Mouse (Mus musculus) CH12.LX (cell line): ENCODE measurements around the gene Rplp1. TPM values are rescaled to one million over a fixed set of nuclear protein-coding genes. Genes with fewer than 3 reads are reported as not detected.

Experiments used
- DNase-seq: peaks from one replicate; pipeline ENCODE4 v3.0.0-alpha.2; 2013; ENCODE audit errors: extremely low read depth
- H3K27ac ChIP-seq: 2 replicates; pipeline ENCODE4 v1.5.1; 2012; ENCODE audit warnings: low read depth, mild to moderate bottlenecking, control low read depth, moderate library complexity; ENCODE audit not compliant: insufficient read depth
- H3K27me3 ChIP-seq: replicated peaks from 2 replicates; pipeline ENCODE3; 2012; ENCODE audit warnings: inconsistent platforms
- H3K36me3 ChIP-seq, 2 experiments: replicated peaks in 1 of 2; 2 replicates each; pipeline versions ENCODE3 to v1.6.1; 2012; ENCODE audit warnings: inconsistent platforms in 1 of 2, low read length in 1 of 2, mild to moderate bottlenecking in 1 of 2, mixed read lengths in 1 of 2, moderate library complexity in 1 of 2; ENCODE audit not compliant: control insufficient read depth in 1 of 2, insufficient read depth in 1 of 2
- H3K4me1 ChIP-seq, 2 experiments: 2 replicates each; pipeline ENCODE4 v1.6.1; 2012; ENCODE audit warnings: inconsistent platforms in 1 of 2, moderate library complexity in 1 of 2; ENCODE audit not compliant: insufficient read depth in 2 of 2, control insufficient read depth in 1 of 2
- H3K4me2 ChIP-seq: 2 replicates; pipeline ENCODE4 v1.6.1; 2012; ENCODE audit warnings: low read depth, mild to moderate bottlenecking, control low read depth; ENCODE audit not compliant: poor library complexity, insufficient read depth, severe bottlenecking
- H3K4me3 ChIP-seq, 3 experiments: fragments of 150-350 bp in 1 of 3; sonication (generic) in 1 of 3; replicated peaks in 1 of 3; 2 replicates each; pipeline versions ENCODE3 to v1.5.1; 2011 to 2012; ENCODE audit warnings: low read depth in 2 of 3, low read length in 2 of 3, mild to moderate bottlenecking in 2 of 3, moderate library complexity in 2 of 3, control low read depth in 1 of 3, improper control_type of control experiment in 1 of 3, inconsistent platforms in 1 of 3, mixed read lengths in 1 of 3; ENCODE audit not compliant: poor library complexity in 1 of 3
- H3K79me2 ChIP-seq: replicated peaks from 2 replicates; pipeline ENCODE4 v1.6.1; 2012; ENCODE audit warnings: mild to moderate bottlenecking, moderate library complexity; ENCODE audit not compliant: control insufficient read depth, poor library complexity, insufficient read depth, severe bottlenecking; ENCODE audit errors: extremely low read depth
- H3K9ac ChIP-seq: 2 replicates; pipeline ENCODE4 v1.6.1; 2012; ENCODE audit warnings: low read depth, mild to moderate bottlenecking, control low read depth, moderate library complexity; ENCODE audit not compliant: insufficient read depth
- H3K9me3 ChIP-seq: replicated peaks from 2 replicates; pipeline ENCODE3; 2012; ENCODE audit warnings: low read length, inconsistent platforms, mixed read lengths
- CTCF ChIP-seq, 2 experiments: IDR thresholded peaks in 1 of 2; conservative IDR thresholded peaks in 1 of 2; 2 replicates each; pipeline ENCODE4 v1.5.1; 2011 to 2012; ENCODE audit warnings: low read depth in 2 of 2, low read length in 2 of 2, improper control_type of control experiment in 1 of 2, inconsistent platforms in 1 of 2, mild to moderate bottlenecking in 1 of 2, moderate library complexity in 1 of 2
- E2F4 ChIP-seq: IDR thresholded peaks from 2 replicates; pipeline ENCODE4 v1.6.1; 2011; ENCODE audit warnings: low read depth, low read length, improper control_type of control experiment; ENCODE audit not compliant: insufficient replicate concordance
- ELF1 ChIP-seq: IDR thresholded peaks from 2 replicates; pipeline ENCODE4 v1.6.1; 2014; ENCODE audit warnings: low read depth, mild to moderate bottlenecking, inconsistent platforms, low read length, improper control_type of control experiment
- ETS1 ChIP-seq: conservative IDR thresholded peaks from 2 replicates; pipeline ENCODE4 v1.6.1; 2012; ENCODE audit warnings: low read depth, mild to moderate bottlenecking, inconsistent platforms, low read length, improper control_type of control experiment, moderate library complexity
- GABPA ChIP-seq: IDR thresholded peaks from 2 replicates; pipeline ENCODE4 v1.6.1; 2012; ENCODE audit warnings: low read depth, low read length, improper control_type of control experiment, inconsistent platforms; ENCODE audit not compliant: insufficient replicate concordance
- IRF4 ChIP-seq: IDR thresholded peaks from 2 replicates; pipeline ENCODE4 v1.6.1; 2014; ENCODE audit warnings: low read depth, mild to moderate bottlenecking, inconsistent platforms, low read length, improper control_type of control experiment
- JUN ChIP-seq: IDR thresholded peaks from 2 replicates; pipeline ENCODE4 v1.6.1; 2011; ENCODE audit warnings: low read depth, mild to moderate bottlenecking, low read length, improper control_type of control experiment, moderate library complexity; ENCODE audit not compliant: insufficient read depth
- JUND ChIP-seq: conservative IDR thresholded peaks from 2 replicates; pipeline ENCODE4 v1.6.1; 2011; ENCODE audit warnings: low read depth, low read length, improper control_type of control experiment
- MAZ ChIP-seq: IDR thresholded peaks from 2 replicates; pipeline ENCODE4 v1.6.1; 2012; ENCODE audit warnings: low read depth, mild to moderate bottlenecking, inconsistent platforms, low read length, improper control_type of control experiment, moderate library complexity
- MXI1 ChIP-seq: IDR thresholded peaks from 2 replicates; pipeline ENCODE4 v1.6.1; 2011; ENCODE audit warnings: mild to moderate bottlenecking, low read depth, low read length, improper control_type of control experiment
- MYC ChIP-seq: IDR thresholded peaks from 2 replicates; pipeline ENCODE4 v1.6.1; 2011; ENCODE audit warnings: low read depth, mild to moderate bottlenecking, improper control_type of control experiment, low read length
- NELFE ChIP-seq: IDR thresholded peaks from 2 replicates; pipeline ENCODE4 v1.6.1; 2011; ENCODE audit warnings: low read depth, low read length, improper control_type of control experiment
- NRF1 ChIP-seq: IDR thresholded peaks from 2 replicates; pipeline ENCODE4 v1.6.1; 2014; ENCODE audit warnings: low read depth, mild to moderate bottlenecking, inconsistent platforms, low read length, improper control_type of control experiment, moderate library complexity
- POLR2AphosphoS2 ChIP-seq: IDR thresholded peaks from 2 replicates; pipeline ENCODE4 v1.6.1; 2011; ENCODE audit warnings: low read depth, low read length, improper control_type of control experiment
- RAD21 ChIP-seq: IDR thresholded peaks from 2 replicates; pipeline ENCODE4 v1.6.1; 2011; ENCODE audit warnings: low read depth, mild to moderate bottlenecking, low read length, improper control_type of control experiment, moderate library complexity
- SIN3A ChIP-seq: IDR thresholded peaks from 2 replicates; pipeline ENCODE4 v1.6.1; 2012; ENCODE audit warnings: low read length, improper control_type of control experiment, inconsistent platforms
- TBP ChIP-seq: conservative IDR thresholded peaks from 2 replicates; pipeline ENCODE4 v1.6.1; 2011; ENCODE audit warnings: low read depth, low read length, improper control_type of control experiment
- TCF12 ChIP-seq: IDR thresholded peaks from 2 replicates; pipeline ENCODE4 v1.6.1; 2014; ENCODE audit warnings: low read depth, mild to moderate bottlenecking, inconsistent platforms, low read length, improper control_type of control experiment
- USF1 ChIP-seq: IDR thresholded peaks from 2 replicates; pipeline ENCODE4 v1.6.1; 2014; ENCODE audit warnings: low read depth, mild to moderate bottlenecking, inconsistent platforms, low read length, improper control_type of control experiment
- USF2 ChIP-seq: conservative IDR thresholded peaks from 2 replicates; pipeline ENCODE4 v1.6.1; 2011; ENCODE audit warnings: low read depth, low read length, improper control_type of control experiment
- ZKSCAN1 ChIP-seq: IDR thresholded peaks from 2 replicates; pipeline ENCODE4 v1.6.1; 2012; ENCODE audit warnings: low read depth, inconsistent platforms, low read length, improper control_type of control experiment, borderline replicate concordance
- ZMIZ1 ChIP-seq: IDR thresholded peaks from 2 replicates; pipeline ENCODE4 v1.6.1; 2012; ENCODE audit warnings: low read depth, mild to moderate bottlenecking, inconsistent platforms, low read length, improper control_type of control experiment
- ZNF384 ChIP-seq: IDR thresholded peaks from 2 replicates; pipeline ENCODE4 v1.6.1; 2012; ENCODE audit warnings: low read depth, low read length, improper control_type of control experiment, inconsistent platforms
- dilution Hi-C: fragments of 300-500 bp; cut with MboI; formaldehyde crosslinking; loops from 2 replicates; pipeline ENCODE4 v1.14.3; 2020; ENCODE audit warnings: low sequenced_read_pairs; ENCODE audit not compliant: extremely low pct_unique_long_range_greater_than_20kb, extremely low pct_ligation_motif_present
- in situ Hi-C: fragments of 300-500 bp; cut with MboI; formaldehyde crosslinking; loops from 3 replicates; pipeline ENCODE4 v1.14.3; 2019; ENCODE audit warnings: low sequenced_read_pairs, low pct_ligation_motif_present, low pct_unique_long_range_greater_than_20kb, mixed read lengths
- polyA plus RNA-seq: library from polyadenylated mRNA; unstranded; fragments of >175 nt; gene quantifications from 2 replicates; pipeline ENCODE4 v1.2.1, GENCODE M21; 2012; ENCODE audit warnings: low read depth; ENCODE audit not compliant: insufficient read length
- total RNA-seq, 2 experiments: library from RNA; depleted of rRNA; stranded (reverse); fragments of 300-350 nt in 1 of 2; fragments of >200 nt in 1 of 2; gene quantifications; 2 replicates each; pipeline ENCODE4 v1.2.3; 2012 to 2014

Gene Rplp1
- total and polyA plus RNA-seq, 3 experiments: 6,276 to 13,782 (median 7,835) TPM

DNA sequence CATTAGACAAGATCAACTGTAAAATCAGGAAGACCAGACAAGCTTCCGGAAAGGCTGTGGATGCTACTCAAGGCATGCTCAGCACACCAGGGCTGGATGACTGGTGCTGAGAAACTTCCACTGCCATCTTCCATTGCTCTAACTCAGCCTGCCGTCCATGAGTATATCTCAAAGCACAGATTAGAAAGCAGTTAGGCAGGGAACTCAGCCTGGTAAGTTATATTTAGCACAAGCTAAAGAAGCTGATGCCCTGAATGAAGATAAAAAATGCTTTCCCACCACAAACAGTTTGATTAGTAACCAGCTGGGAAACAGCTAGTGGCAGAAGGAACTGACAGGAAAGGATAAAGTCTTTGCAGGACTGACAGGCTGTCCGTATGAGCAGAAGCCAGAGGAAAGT lies 26.7 kb upstream of the Rplp1 start:
- no peak overlapping the region for H3K4me2 ChIP-seq
- H3K9me3 ChIP-seq: no peaks in the 10 kb centered on the region
- H3K79me2 ChIP-seq: peaks cover 21% of the 10 kb centered on the region
- in situ Hi-C loops: loop anchor here (10.0 kb wide), 1 partner anchor 304 kb away; no protein-coding TSS in a partner anchor
- no peak overlapping the region for H3K4me3 ChIP-seq
- H3K9ac ChIP-seq: no peak overlapping the region
- H3K27me3 ChIP-seq: no peaks in the 10 kb centered on the region
- DNase-seq: no peak
- H3K27ac ChIP-seq: no peak overlapping the region
- TF ChIP-seq TBP: no peak
- no peak for TF ChIP-seq ZNF384
- TF ChIP-seq NELFE: no peak
- no peak for TF ChIP-seq ETS1
- TF ChIP-seq IRF4: no peak
- no peak for TF ChIP-seq MAZ
- TF ChIP-seq ZKSCAN1: no peak
- no peak for TF ChIP-seq NRF1
- TF ChIP-seq JUND: no peak
- no peak for TF ChIP-seq POLR2AphosphoS2
- no peak for TF ChIP-seq USF2
- TF ChIP-seq, all 38 proteins: peak for 0
- dilution Hi-C loops: no loop called here
- peaks cover 4 to 47% of the 10 kb centered on the region in 2 experiments; a peak in 3 of 4 replicates for H3K4me1 ChIP-seq
- H3K36me3 ChIP-seq: peaks cover 49 to 80% of the 10 kb centered on the region in 2 experiments

DNA sequence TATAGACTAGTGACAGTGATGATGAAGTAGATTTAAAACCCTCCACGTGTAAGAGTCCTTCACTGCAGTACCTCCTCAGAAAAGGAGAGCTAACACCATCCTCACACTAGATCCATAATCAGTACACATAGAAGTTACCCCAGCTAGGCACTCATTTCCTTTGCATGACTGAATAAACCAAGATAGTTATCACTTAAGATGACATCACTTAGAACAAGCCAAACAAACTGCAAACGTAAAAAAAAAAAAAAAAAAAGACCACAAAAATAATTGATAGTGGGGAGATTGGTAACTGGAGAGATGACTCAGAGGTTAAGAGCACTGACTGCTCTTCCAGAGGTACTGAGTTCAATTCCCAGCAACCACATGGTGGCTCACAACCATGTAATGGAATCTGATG lies 19.0 kb upstream of the Rplp1 start:
- dilution Hi-C loops: no loop called here

More for the DNA sequence above, 19.0 kb upstream of the Rplp1 start:
- DNase-seq: no peak
- Histone ChIP-seq H3K9ac (no peak overlapping the region), H3K9me3 (no peaks in the 10 kb centered on the region), H3K4me1 (peaks cover 0 to 3% of the 10 kb centered on the region in 2 experiments; a peak in 1 of 4 replicates), H3K36me3 (peaks cover 69 to 95% of the 10 kb centered on the region in 2 experiments), H3K27me3 (no peaks in the 10 kb centered on the region), H3K27ac (no peak overlapping the region), H3K79me2 (no peaks in the 10 kb centered on the region; the same call in 1 of the 2 replicates), H3K4me2 (no peak overlapping the region), H3K4me3 (no peak overlapping the region)
- TF ChIP-seq POLR2AphosphoS2: no peak
- no peak for TF ChIP-seq RAD21
- no peak for TF ChIP-seq SIN3A
- no peak for TF ChIP-seq ELF1
- TF ChIP-seq E2F4: no peak
- TF ChIP-seq NELFE: no peak
- no peak for TF ChIP-seq ZMIZ1
- no peak for TF ChIP-seq MYC
- TF ChIP-seq IRF4: no peak
- TF ChIP-seq ETS1: no peak
- no peak for TF ChIP-seq GABPA
- TF ChIP-seq TCF12: no peak
- no peak for TF ChIP-seq CTCF (conservative IDR thresholded peaks at IDR 0.05 in 1 of 2, IDR thresholded peaks at IDR 0.05 in 1 of 2; ENCODE audit: low read depth in 2 of 2, low read length in 2 of 2)
- no peak for TF ChIP-seq MXI1
- TF ChIP-seq USF1: no peak
- TF ChIP-seq JUN: no peak
- in situ Hi-C loops: no loop called here
